Mouse (Mus musculus): Measurements from ENCODE around the gene Gadd45b. TPM values are rescaled to one million over a fixed set of nuclear protein-coding genes. Genes with fewer than 3 reads are reported as not detected.

Gene Gadd45b
- total and polyA plus RNA-seq, 3 experiments = 10.1 to 13.3 TPM; not detected in 1

GRCm38 (mm10) chr10:80933421-80933979, 3.6 kb downstream of the Gadd45b start (continued):
- TF ChIP-seq USF1 (IDR thresholded peaks at IDR 0.05; ENCODE audit: low read depth, low read length) = peak; percentile 24; the same call in 1 of the 2 replicates
- no peak for TF ChIP-seq ZKSCAN1 (IDR thresholded peaks at IDR 0.05; ENCODE audit: low read depth, low read length)

GRCm38 (mm10) chr10:80934136-80934985, 4.5 kb downstream of the Gadd45b start:
- Histone ChIP-seq H3K27me3 (ENCODE audit: control insufficient read depth in 1 of 2, insufficient read depth in 2 of 2, low read length in 2 of 2) (no peaks in the 10 kb centered on the region), H3K36me3 (ENCODE audit: control insufficient read depth in 1 of 2, insufficient read depth in 2 of 2, low read length in 2 of 2) (peaks cover 0 to 11% of the 10 kb centered on the region in 2 experiments; a peak in 2 of 4 replicates), H3K27ac (ENCODE audit: control insufficient read depth, low read depth, low read length) (peak overlapping the region; percentile 77), H3K9me3 (replicated peaks; ENCODE audit: insufficient read depth, low read length) (no peaks in the 10 kb centered on the region), H3K9ac (ENCODE audit: control insufficient read depth, low read depth, low read length, poor library complexity, severe bottlenecking) (peak overlapping the region; percentile 65), H3K4me3 (ENCODE audit: control insufficient read depth in 1 of 2, insufficient read depth in 1 of 2, low read depth in 2 of 2, low read length in 2 of 2) (peak overlapping the region; percentile 54 to 92), H3K79me2 (ENCODE audit: control insufficient read depth, insufficient read depth, low read length, poor library complexity) (peaks cover 13% of the 10 kb centered on the region), H3K4me1 (ENCODE audit: control insufficient read depth in 1 of 2, insufficient read depth in 2 of 2, low read length in 2 of 2) (peaks cover 6 to 36% of the 10 kb centered on the region in 2 experiments)
- peak; percentile 55 for DNase-seq (ENCODE audit: low read depth, low spot score)
- TF ChIP-seq POLR2A (IDR thresholded peaks at IDR 0.05; ENCODE audit: control insufficient read depth in 1 of 2, insufficient read depth in 1 of 2, low read depth in 1 of 2, low read length in 2 of 2, poor library complexity in 1 of 2) (0 out of 4 replicates have a peak, but pooled peaks of 1 of the 2 experiments have one; percentile 0), ZKSCAN1 (IDR thresholded peaks at IDR 0.05; ENCODE audit: low read depth, low read length) (no peak), POLR2AphosphoS2 (IDR thresholded peaks at IDR 0.05; ENCODE audit: low read length) (0 out of 2 replicates have a peak, but pooled peaks have one; percentile 13)

- 0 out of 2 replicates have a peak overlapping the region, but pooled peaks have one; percentile 15 for H3K9ac ChIP-seq (ENCODE audit: control insufficient read depth, low read depth, low read length, poor library complexity, severe bottlenecking)
- peaks cover 7 to 38% of the 10 kb centered on the region in 2 experiments for H3K4me1 ChIP-seq (ENCODE audit: control insufficient read depth in 1 of 2, insufficient read depth in 2 of 2, low read length in 2 of 2)
- peak; percentile 61 for DNase-seq (ENCODE audit: low read depth, low spot score)
- H3K79me2 ChIP-seq (ENCODE audit: control insufficient read depth, insufficient read depth, low read length, poor library complexity) = peaks cover 11% of the 10 kb centered on the region
- no peak for TF ChIP-seq MYB (IDR thresholded peaks at IDR 0.05; ENCODE audit: low read depth, low read length)
- TF ChIP-seq ETS1 (IDR thresholded peaks at IDR 0.05; ENCODE audit: low read depth, low read length) = no peak
- 0 out of 2 replicates have a peak, but pooled peaks have one; percentile 8 for TF ChIP-seq SIN3A (IDR thresholded peaks at IDR 0.05; ENCODE audit: low read length)
- peak in 1 of 2 experiments; percentile 12; a peak in 1 of 4 replicates for TF ChIP-seq POLR2A (IDR thresholded peaks at IDR 0.05; ENCODE audit: control insufficient read depth in 1 of 2, insufficient read depth in 1 of 2, low read depth in 1 of 2, low read length in 2 of 2, poor library complexity in 1 of 2)
- H3K27me3 ChIP-seq (ENCODE audit: control insufficient read depth in 1 of 2, insufficient read depth in 2 of 2, low read length in 2 of 2) = no peaks in the 10 kb centered on the region
- H3K27ac ChIP-seq (ENCODE audit: control insufficient read depth, low read depth, low read length) = no peak overlapping the region
- H3K4me3 ChIP-seq (ENCODE audit: control insufficient read depth in 1 of 2, insufficient read depth in 1 of 2, low read depth in 2 of 2, low read length in 2 of 2) = 0 out of 4 replicates have a peak overlapping the region, but pooled peaks of 1 of the 2 experiments have one; percentile 5
- peaks cover 0 to 11% of the 10 kb centered on the region in 2 experiments; a peak in 2 of 4 replicates for H3K36me3 ChIP-seq (ENCODE audit: control insufficient read depth in 1 of 2, insufficient read depth in 2 of 2, low read length in 2 of 2)
- H3K9me3 ChIP-seq (replicated peaks; ENCODE audit: insufficient read depth, low read length) = no peaks in the 10 kb centered on the region
Observed at GRCm38 (mm10) chr10:80935241-80935640, 5.4 kb downstream of the Gadd45b start.

- Histone ChIP-seq H3K36me3 (ENCODE audit: control insufficient read depth in 1 of 2, insufficient read depth in 2 of 2, low read length in 2 of 2) (peaks cover 0 to 11% of the 10 kb centered on the region in 2 experiments; a peak in 2 of 4 replicates), H3K27me3 (ENCODE audit: control insufficient read depth in 1 of 2, insufficient read depth in 2 of 2, low read length in 2 of 2) (no peaks in the 10 kb centered on the region), H3K9ac (ENCODE audit: control insufficient read depth, low read depth, low read length, poor library complexity, severe bottlenecking) (no peak overlapping the region), H3K27ac (ENCODE audit: control insufficient read depth, low read depth, low read length) (no peak overlapping the region), H3K4me1 (ENCODE audit: control insufficient read depth in 1 of 2, insufficient read depth in 2 of 2, low read length in 2 of 2) (peaks cover 7 to 38% of the 10 kb centered on the region in 2 experiments), H3K79me2 (ENCODE audit: control insufficient read depth, insufficient read depth, low read length, poor library complexity) (peaks cover 6% of the 10 kb centered on the region), H3K4me3 (ENCODE audit: control insufficient read depth in 1 of 2, insufficient read depth in 1 of 2, low read depth in 2 of 2, low read length in 2 of 2) (no peak overlapping the region), H3K9me3 (replicated peaks; ENCODE audit: insufficient read depth, low read length) (no peaks in the 10 kb centered on the region)
- DNase-seq (ENCODE audit: low read depth, low spot score) = no peak
- TF ChIP-seq SIN3A (IDR thresholded peaks at IDR 0.05; ENCODE audit: low read length) = 0 out of 2 replicates have a peak, but pooled peaks have one; percentile 5
- TF ChIP-seq POLR2AphosphoS5 (IDR thresholded peaks at IDR 0.05; ENCODE audit: borderline replicate concordance, low read depth, low read length) = no peak
Observed at GRCm38 (mm10) chr10:80935698-80936097, 5.8 kb downstream of the Gadd45b start.
